Mouse (Mus musculus) neural tube, embryonic 12.5 days (tissue): ENCODE data around the gene Ccdc169. TPM values are rescaled to one million over a fixed set of nuclear protein-coding genes. Genes with fewer than 3 reads are reported as not detected.
A peak's percentile ranks its signal among the peaks of the same experiment; 100 is the strongest.

Source experiments
- ATAC-seq: fragments of 200-750 bp; cut with Nextera tagmentation; 2 replicates; pipeline ENCODE4 v1.8.0; 2017; ENCODE audit warnings: low read depth, mild to moderate bottlenecking, moderate TSS enrichment, moderate library complexity; ENCODE audit not compliant: low FRiP score
- H3K27ac ChIP-seq: fragments of 300-500 bp; sonication (generic); 2 replicates; pipeline ENCODE4 v1.5.1; 2016
- H3K27me3 ChIP-seq: fragments of 300-500 bp; sonication (generic); replicated peaks from 2 replicates; pipeline ENCODE4 v1.6.1; 2016; ENCODE audit warnings: mild to moderate bottlenecking
- H3K36me3 ChIP-seq: fragments of 300-500 bp; sonication (generic); 2 replicates; pipeline ENCODE4 v1.6.1; 2016; ENCODE audit warnings: mild to moderate bottlenecking
- H3K4me1 ChIP-seq: fragments of 300-500 bp; sonication (generic); 2 replicates; pipeline ENCODE4 v1.6.1; 2016
- H3K4me2 ChIP-seq: fragments of 300-500 bp; sonication (generic); replicated peaks from 2 replicates; pipeline ENCODE4 v1.6.1; 2016; ENCODE audit warnings: mild to moderate bottlenecking
- H3K4me3 ChIP-seq: fragments of 300-500 bp; sonication (generic); 2 replicates; pipeline ENCODE4 v1.5.1; 2016
- H3K9ac ChIP-seq: fragments of 300-500 bp; sonication (generic); 2 replicates; pipeline ENCODE4 v1.6.1; 2016; ENCODE audit warnings: mild to moderate bottlenecking
- H3K9me3 ChIP-seq: fragments of 300-500 bp; sonication (generic); 2 replicates; pipeline ENCODE4 v1.6.1; 2016; ENCODE audit warnings: mild to moderate bottlenecking
- WGBS: fragments of 180-500 bp; shearing (Covaris S2); methylation state at CpG from one replicate; pipeline ENCODE4 v1.1.7; 2016; 5-methylcytosine and 5-hydroxymethylcytosine counted together
- polyA plus RNA-seq: library from polyadenylated mRNA; unstranded; fragments of >200 nt; fragmentation: Nextera tagmentation; extraction: Ambion mirVana; gene quantifications from 2 replicates; pipeline ENCODE4 v1.2.1, GENCODE M21; 2016

Ccdc169 gene
- not detected in 2 replicates for polyA plus RNA-seq

DNA sequence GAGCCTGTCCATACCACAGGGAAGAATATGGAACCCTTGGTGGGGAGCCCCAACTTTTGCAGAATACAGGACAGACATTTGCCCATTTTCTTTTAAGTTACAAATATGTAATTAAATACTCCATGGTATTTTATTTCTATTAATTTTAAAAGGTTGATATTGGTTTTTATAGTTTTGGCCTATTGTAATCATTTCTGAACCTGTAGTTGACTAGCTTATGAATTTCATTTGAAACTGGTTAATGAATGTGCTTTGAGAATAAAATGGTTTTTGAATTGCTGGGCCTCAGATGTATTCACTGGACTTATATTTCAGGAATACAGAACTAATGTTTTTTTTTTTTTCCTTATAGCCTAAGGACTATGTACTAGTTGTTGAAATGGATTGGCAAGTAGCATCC is at the start of gene Ccdc169:
TSS of gene Ccdc169 (plus strand) at position 301 of the 400 bp plus-strand sequence.
- Histone ChIP-seq H3K27me3 (no peaks in the 10 kb centered on the region), H3K9ac (no peak within 1 kb of the TSS), H3K27ac (no peak within 1 kb of the TSS), H3K4me1 (no peaks in the 10 kb centered on the region), H3K4me3 (no peak within 1 kb of the TSS), H3K4me2 (no peak within 1 kb of the TSS), H3K9me3 (no peaks in the 10 kb centered on the region), H3K36me3 (peaks cover 38% of the 10 kb centered on the region)
- no peak for ATAC-seq

GRCm38 (mm10) chr3:55087360-55087759 is 49.8 kb upstream of the Ccdc169 start:
- Histone ChIP-seq H3K9me3 (no peaks in the 10 kb centered on the region), H3K9ac (no peak overlapping the region), H3K27ac (no peak overlapping the region), H3K27me3 (no peaks in the 10 kb centered on the region), H3K36me3 (no peaks in the 10 kb centered on the region), H3K4me2 (no peak overlapping the region), H3K4me1 (no peaks in the 10 kb centered on the region; the same call in 1 of the 2 replicates), H3K4me3 (no peak overlapping the region)
- WGBS, result 73% methylated on average over 4 of the region's 4 CpGs
- 0 out of 2 replicates have a peak, but pooled peaks have one; percentile 21 for ATAC-seq

GRCm38 (mm10) chr3:55088359-55088758 is 48.8 kb upstream of the Ccdc169 start:
- Histone ChIP-seq H3K4me2 (no peak overlapping the region), H3K4me1 (no peaks in the 10 kb centered on the region; the same call in 1 of the 2 replicates), H3K36me3 (no peaks in the 10 kb centered on the region), H3K4me3 (no peak overlapping the region), H3K9me3 (no peaks in the 10 kb centered on the region), H3K9ac (no peak overlapping the region), H3K27me3 (no peaks in the 10 kb centered on the region), H3K27ac (no peak overlapping the region)
- 79% methylated on average over 4 of the region's 4 CpGs for WGBS
- ATAC-seq, result no peak

DNA sequence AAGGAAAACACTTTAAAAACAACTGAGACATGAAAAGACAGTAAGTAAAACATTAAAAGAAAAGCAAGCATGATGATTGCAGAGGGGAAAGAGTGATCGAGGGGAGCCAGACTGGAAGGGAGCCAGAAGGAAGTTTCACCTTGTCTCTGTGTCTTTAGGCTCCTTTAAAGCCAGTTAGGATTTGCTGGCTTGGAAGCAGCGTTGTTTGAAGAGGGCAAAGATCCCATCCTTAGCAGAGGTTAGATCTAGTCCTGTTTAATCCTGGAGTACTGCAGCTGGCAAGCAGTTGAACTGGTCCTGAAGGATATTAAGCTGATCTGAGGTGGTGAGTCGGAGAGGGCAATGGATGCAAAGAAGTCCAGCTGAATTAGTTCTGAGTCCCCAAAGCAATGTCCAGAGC is 48.3 kb upstream of the Ccdc169 start:
- ATAC-seq, result no peak
- Histone ChIP-seq H3K9ac (no peak overlapping the region), H3K36me3 (no peaks in the 10 kb centered on the region), H3K4me3 (no peak overlapping the region), H3K9me3 (no peaks in the 10 kb centered on the region), H3K27me3 (no peaks in the 10 kb centered on the region), H3K4me2 (no peak overlapping the region), H3K4me1 (no peaks in the 10 kb centered on the region; the same call in 1 of the 2 replicates), H3K27ac (no peak overlapping the region)
- 80% methylated on average over 3 of the region's 3 CpGs for WGBS

DNA sequence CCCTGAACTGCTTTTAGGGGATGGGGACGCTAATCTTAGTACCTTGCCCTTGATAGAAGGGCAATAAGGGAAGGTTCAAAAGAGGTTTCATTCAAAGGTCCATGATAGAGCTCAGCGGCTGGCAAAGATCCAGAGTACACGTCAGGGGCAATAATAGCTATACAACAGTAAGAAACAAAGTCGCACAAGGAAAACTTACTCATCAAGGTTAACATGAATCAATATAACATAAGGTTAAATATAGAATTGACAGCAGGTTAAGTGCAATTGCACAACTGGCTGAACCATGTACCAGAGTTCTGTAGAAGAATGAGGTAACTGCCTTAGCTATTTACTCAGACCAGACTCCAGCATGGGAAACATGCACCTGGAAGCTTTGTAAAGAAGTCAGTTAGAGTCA is 47.8 kb upstream of the Ccdc169 start:
- Histone ChIP-seq H3K9me3 (no peaks in the 10 kb centered on the region), H3K27me3 (no peaks in the 10 kb centered on the region), H3K4me1 (no peaks in the 10 kb centered on the region; the same call in 1 of the 2 replicates), H3K27ac (no peak overlapping the region), H3K4me3 (no peak overlapping the region), H3K4me2 (no peak overlapping the region), H3K9ac (no peak overlapping the region), H3K36me3 (no peaks in the 10 kb centered on the region)
- no peak for ATAC-seq
- WGBS, result 80% methylated on average over 4 of the region's 4 CpGs

DNA sequence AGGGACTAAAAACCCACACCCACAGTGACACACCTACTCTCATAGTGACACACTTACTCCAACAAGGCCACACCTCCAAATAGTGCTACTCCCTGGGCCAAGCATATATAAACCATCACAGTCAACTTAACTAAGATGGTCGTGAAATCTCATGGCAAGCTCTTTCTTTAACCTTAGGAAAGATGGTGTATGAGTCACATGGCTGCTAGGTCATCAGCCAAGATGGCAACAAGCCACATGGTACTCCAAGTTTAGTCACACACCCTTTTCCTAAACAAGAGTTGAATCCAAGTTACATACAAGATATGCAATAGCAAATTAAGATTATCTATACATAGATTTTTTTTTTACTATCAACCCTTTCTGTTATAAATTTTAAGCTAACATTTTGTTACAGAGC is 44.0 kb upstream of the Ccdc169 start:
- Histone ChIP-seq H3K4me1 (peaks cover 18% of the 10 kb centered on the region; the same call in 1 of the 2 replicates), H3K4me2 (no peak overlapping the region), H3K9me3 (no peaks in the 10 kb centered on the region), H3K9ac (no peak overlapping the region), H3K27me3 (no peaks in the 10 kb centered on the region), H3K27ac (no peak overlapping the region), H3K36me3 (no peaks in the 10 kb centered on the region), H3K4me3 (no peak overlapping the region)
- no peak for ATAC-seq
- 72% methylated on average over 1 of the region's 1 CpGs for WGBS

DNA sequence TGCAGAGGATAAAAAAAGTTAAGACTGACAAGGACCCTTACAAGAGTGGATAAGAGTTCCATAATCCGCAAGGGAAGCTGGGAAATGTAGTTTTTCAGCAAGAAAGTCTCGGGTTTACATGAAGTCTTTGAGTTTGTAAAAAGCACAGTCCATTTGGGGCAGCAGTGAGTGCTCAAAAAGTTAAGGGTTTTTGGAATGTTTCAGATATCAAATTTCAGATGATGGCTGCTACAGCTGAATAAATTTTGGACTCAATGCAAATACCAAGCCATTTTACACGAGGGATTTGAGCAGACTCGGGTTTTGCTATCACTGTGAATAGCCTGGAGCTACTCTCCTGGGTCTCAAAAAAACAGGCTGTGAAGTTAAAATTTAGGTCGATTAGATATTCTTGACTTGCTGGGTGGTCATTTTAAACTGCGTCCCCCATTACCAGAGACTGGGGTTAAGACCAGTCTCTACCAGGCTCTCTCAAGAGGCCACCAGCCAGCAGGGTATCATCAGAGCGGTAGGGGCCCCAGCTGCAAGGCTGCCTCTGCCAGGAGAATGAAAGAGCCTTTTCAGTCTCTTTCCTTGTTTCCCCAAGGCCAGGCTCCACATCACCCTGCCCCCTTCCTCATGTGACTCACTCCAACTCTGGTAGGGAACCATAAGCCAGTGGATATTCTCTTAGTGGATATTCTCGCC is 41.0 kb upstream of the Ccdc169 start:
- Histone ChIP-seq H3K4me2 (peak overlapping the region; percentile 22; the same call in 1 of the 2 replicates), H3K36me3 (no peaks in the 10 kb centered on the region), H3K27ac (0 out of 2 replicates have a peak overlapping the region, but pooled peaks have one; percentile 22), H3K9me3 (no peaks in the 10 kb centered on the region), H3K9ac (no peak overlapping the region), H3K27me3 (no peaks in the 10 kb centered on the region), H3K4me1 (peaks cover 18% of the 10 kb centered on the region; the same call in 1 of the 2 replicates), H3K4me3 (no peak overlapping the region)
- ATAC-seq, result 0 out of 2 replicates have a peak, but pooled peaks have one; percentile 65
- 31% methylated on average over 8 of the region's 8 CpGs for WGBS

- no peak for ATAC-seq
Measured at GRCm38 (mm10) chr3:55096655-55097005, 40.5 kb upstream of the Ccdc169 start.

GRCm38 (mm10) chr3:55097186-55097585 is 40.0 kb upstream of the Ccdc169 start:
- ATAC-seq, result no peak
- Histone ChIP-seq H3K4me3 (no peak overlapping the region), H3K4me2 (no peak overlapping the region), H3K4me1 (peaks cover 18% of the 10 kb centered on the region; the same call in 1 of the 2 replicates), H3K27me3 (no peaks in the 10 kb centered on the region), H3K9me3 (no peaks in the 10 kb centered on the region), H3K9ac (no peak overlapping the region), H3K36me3 (no peaks in the 10 kb centered on the region), H3K27ac (no peak overlapping the region)
- 67% methylated on average over 2 of the region's 2 CpGs for WGBS

More at GRCm38 (mm10) chr3:55096655-55097005, 40.5 kb upstream of the Ccdc169 start:
- H3K9ac ChIP-seq, result no peak overlapping the region
- 73% methylated on average over 2 of the region's 2 CpGs for WGBS
- no peaks in the 10 kb centered on the region for H3K36me3 ChIP-seq
- peaks cover 18% of the 10 kb centered on the region; the same call in 1 of the 2 replicates for H3K4me1 ChIP-seq
- no peaks in the 10 kb centered on the region for H3K9me3 ChIP-seq
- 0 out of 2 replicates have a peak overlapping the region, but pooled peaks have one; percentile 22 for H3K27ac ChIP-seq
- H3K27me3 ChIP-seq, result no peaks in the 10 kb centered on the region
- no peak overlapping the region for H3K4me2 ChIP-seq
- no peak overlapping the region for H3K4me3 ChIP-seq

- ATAC-seq, result no peak
Measured at GRCm38 (mm10) chr3:55098014-55098413, 39.1 kb upstream of the Ccdc169 start.

GRCm38 (mm10) chr3:55098990-55099389 is 38.1 kb upstream of the Ccdc169 start:
- H3K27me3 ChIP-seq, result no peaks in the 10 kb centered on the region
- no peaks in the 10 kb centered on the region for H3K36me3 ChIP-seq
- H3K9ac ChIP-seq, result no peak overlapping the region
- no peak overlapping the region for H3K4me2 ChIP-seq
- no peak for ATAC-seq
- H3K9me3 ChIP-seq, result no peaks in the 10 kb centered on the region
- peaks cover 18% of the 10 kb centered on the region; the same call in 1 of the 2 replicates for H3K4me1 ChIP-seq
- no peak overlapping the region for H3K4me3 ChIP-seq
- WGBS, result 78% methylated on average over 11 of the region's 11 CpGs
- H3K27ac ChIP-seq, result no peak overlapping the region

More at GRCm38 (mm10) chr3:55098014-55098413, 39.1 kb upstream of the Ccdc169 start:
- Histone ChIP-seq H3K36me3 (no peaks in the 10 kb centered on the region), H3K27ac (no peak overlapping the region), H3K9ac (no peak overlapping the region), H3K9me3 (no peaks in the 10 kb centered on the region), H3K4me1 (peaks cover 18% of the 10 kb centered on the region; the same call in 1 of the 2 replicates), H3K4me3 (no peak overlapping the region), H3K4me2 (no peak overlapping the region), H3K27me3 (no peaks in the 10 kb centered on the region)
- WGBS, result 18% methylated on average over 2 of the region's 2 CpGs

DNA sequence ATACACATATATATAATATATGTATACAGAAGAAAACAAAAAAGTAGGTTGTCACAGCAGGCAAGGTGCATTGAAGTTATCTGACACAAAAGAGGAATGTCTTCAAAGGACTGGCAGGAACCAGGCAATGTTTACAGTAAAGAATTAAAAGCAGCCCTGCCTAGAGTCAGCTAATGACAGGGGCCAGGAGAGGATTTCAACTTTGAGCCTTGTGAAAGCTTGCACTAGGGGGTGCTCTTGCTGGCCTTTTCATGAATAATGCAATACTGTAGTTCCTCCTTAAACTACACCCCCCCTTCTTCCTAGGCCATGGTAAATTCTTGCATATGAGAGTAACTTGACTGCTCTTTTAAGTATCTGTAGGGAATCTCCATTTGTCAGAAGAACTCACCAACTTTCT is 36.0 kb upstream of the Ccdc169 start:
- H3K4me3 ChIP-seq, result no peak overlapping the region
- H3K27me3 ChIP-seq, result no peaks in the 10 kb centered on the region
- H3K9ac ChIP-seq, result no peak overlapping the region
- no peak for ATAC-seq
- peaks cover 14% of the 10 kb centered on the region; the same call in 1 of the 2 replicates for H3K4me1 ChIP-seq
- no peak overlapping the region for H3K4me2 ChIP-seq
- no peaks in the 10 kb centered on the region for H3K36me3 ChIP-seq
- no peaks in the 10 kb centered on the region for H3K9me3 ChIP-seq
- no peak overlapping the region for H3K27ac ChIP-seq
